Mouse (Mus musculus): Measurements from ENCODE around the gene Kank2.
A peak's percentile ranks its signal among the peaks of the same experiment; 100 is the strongest.

Gene Kank2

GRCm38 (mm10) chr9:21750370-21750769, 48.2 kb downstream of the Kank2 start:
- DNase-seq (ENCODE audit: low read depth, low spot score): no peak

- no peak for DNase-seq (ENCODE audit: low read depth, low spot score)
These were observed 49.0 kb downstream of the Kank2 start for GRCm38 (mm10) chr9:21749382-21750118.

GRCm38 (mm10) chr9:21748491-21748890, 50.1 kb downstream of the Kank2 start:
- DNase-seq (ENCODE audit: low read depth, low spot score): no peak

- DNase-seq (ENCODE audit: low read depth, low spot score): no peak
These were observed 50.5 kb downstream of the Kank2 start for GRCm38 (mm10) chr9:21748033-21748432.

DNA sequence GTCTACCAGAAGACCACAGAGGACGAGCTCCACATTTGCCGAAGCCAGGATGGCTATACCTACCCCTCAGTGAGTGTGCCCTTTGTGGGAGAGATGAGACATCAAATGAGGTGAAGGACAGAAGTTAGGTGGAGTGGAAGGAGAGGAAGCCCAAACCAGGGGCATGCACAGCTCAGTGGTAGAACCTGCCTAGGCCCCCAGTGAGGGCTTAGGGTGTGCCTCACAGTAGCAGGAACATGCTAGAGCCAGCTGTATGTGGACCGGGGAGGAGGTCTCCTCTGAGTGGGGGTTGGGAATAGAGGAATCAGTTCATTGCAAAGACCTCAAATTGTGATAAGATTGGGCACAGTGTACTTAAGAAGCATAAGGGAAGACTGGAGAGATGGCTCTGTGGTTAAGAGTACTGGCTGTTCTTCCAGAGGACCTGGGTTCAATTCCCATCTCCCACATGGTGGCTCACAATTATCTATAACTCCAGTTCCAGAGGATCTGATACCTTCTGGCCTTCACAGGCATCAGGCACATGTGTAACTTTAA, 51.2 kb downstream of the Kank2 start:
- DNase-seq (ENCODE audit: low read depth, low spot score): no peak

GRCm38 (mm10) chr9:21741514-21741913, 57.0 kb downstream of the Kank2 start:
- no peak for DNase-seq (ENCODE audit: low read depth, low spot score)

GRCm38 (mm10) chr9:21740427-21740826, 58.1 kb downstream of the Kank2 start:
- DNase-seq (ENCODE audit: low read depth, low spot score): no peak

- no peak for DNase-seq (ENCODE audit: low read depth, low spot score)
These were observed 59.8 kb downstream of the Kank2 start for GRCm38 (mm10) chr9:21738776-21739175.

DNA sequence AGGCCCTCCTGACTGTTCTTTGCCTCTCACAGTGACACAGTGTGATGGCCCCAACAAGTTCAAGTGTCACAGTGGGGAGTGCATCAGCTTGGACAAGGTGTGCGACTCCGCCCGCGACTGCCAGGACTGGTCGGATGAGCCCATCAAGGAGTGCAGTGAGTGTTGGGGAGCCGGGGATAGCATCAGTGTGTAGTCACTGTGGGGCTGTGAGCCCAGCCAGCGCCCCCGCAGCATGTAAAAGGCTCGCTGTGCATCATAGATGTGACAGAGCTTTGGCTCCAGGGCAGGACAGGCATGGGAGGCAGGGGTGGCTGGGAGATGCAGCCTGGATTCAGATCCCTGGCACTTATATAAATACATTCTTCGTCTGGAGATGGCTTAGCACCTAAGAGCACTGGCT, 61.4 kb downstream of the Kank2 start:
- no peak for DNase-seq (ENCODE audit: low read depth, low spot score)

- no peak for DNase-seq (ENCODE audit: low read depth, low spot score)
These were observed 62.0 kb downstream of the Kank2 start for GRCm38 (mm10) chr9:21736580-21736979.

DNA sequence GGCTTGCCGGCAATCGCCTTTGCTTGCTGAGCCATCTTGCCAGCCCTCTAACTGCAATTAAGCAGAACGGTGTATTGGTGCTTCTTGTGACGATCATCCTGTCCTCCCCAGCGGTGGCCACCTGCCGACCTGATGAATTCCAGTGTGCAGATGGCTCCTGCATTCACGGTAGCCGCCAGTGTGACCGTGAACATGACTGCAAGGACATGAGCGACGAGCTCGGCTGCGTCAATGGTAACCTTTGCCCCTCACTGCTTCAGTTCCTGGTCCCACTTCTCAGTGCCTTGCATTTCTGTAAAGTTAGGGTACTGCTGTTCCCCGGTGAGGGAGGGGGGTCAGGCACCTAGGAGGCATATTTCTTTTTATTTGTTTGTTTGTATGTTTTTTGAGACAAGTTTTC, 63.4 kb downstream of the Kank2 start:
- DNase-seq (ENCODE audit: low read depth, low spot score): no peak

DNA sequence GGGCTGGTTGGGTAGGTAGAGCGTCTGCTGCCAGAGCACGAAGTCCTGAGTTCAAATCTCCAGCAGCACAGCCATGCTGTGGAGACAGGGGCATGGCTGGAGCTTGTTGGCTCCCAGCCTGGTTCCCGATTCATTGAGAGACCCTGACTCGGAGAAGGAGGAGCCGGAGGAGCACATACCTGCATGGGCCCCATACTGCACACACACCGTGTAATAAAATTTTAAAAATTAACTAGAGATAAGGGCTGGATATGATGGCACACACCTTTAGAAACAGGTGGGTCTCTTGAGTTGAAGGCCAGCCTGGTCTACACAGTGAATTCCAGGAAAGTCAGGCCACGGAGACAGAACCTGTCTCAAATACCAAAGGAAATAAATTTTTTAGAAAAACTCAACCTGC, 64.6 kb downstream of the Kank2 start:
- no peak for DNase-seq (ENCODE audit: low read depth, low spot score)

GRCm38 (mm10) chr9:21733446-21733845, 65.1 kb downstream of the Kank2 start:
- no peak for DNase-seq (ENCODE audit: low read depth, low spot score)

DNA sequence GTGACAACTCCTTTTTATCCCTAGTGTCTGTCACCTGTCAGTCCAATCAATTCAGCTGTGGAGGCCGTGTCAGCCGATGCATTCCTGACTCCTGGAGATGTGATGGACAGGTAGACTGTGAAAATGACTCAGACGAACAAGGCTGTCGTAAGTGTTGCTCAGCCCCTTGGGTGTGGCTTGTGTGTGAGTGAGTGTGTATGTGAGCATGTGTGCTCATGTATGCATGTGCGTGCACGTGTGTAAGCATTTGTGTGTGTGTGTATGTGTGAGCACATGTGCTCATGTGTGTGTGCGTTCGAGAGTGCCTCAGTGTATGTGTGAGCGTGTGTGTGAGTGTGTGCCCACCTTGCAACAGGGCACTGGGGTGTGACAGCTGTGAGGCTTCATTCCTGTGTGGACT, 66.3 kb downstream of the Kank2 start:
- DNase-seq (ENCODE audit: low read depth, low spot score): no peak

DNA sequence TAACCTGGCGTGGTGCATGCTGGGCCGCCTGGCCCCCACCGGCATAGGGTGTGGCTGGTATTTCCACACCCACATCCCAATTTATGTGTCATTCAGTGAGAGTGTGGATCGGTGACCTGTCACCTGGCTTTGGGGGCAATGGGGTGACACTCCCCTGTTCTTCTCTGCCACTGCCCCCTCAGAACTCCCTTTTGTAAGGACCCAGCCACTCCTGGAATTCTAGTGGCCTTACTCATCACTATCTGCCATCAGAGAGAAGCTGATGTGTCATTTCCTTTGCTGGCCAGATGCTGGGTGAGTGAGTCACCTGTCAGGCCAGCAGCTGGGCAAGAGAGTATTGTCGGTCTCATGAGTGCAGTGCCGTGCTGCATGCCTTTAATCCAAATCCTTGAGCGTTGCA, 69.3 kb downstream of the Kank2 start:
- DNase-seq (ENCODE audit: low read depth, low spot score): no peak

DNA sequence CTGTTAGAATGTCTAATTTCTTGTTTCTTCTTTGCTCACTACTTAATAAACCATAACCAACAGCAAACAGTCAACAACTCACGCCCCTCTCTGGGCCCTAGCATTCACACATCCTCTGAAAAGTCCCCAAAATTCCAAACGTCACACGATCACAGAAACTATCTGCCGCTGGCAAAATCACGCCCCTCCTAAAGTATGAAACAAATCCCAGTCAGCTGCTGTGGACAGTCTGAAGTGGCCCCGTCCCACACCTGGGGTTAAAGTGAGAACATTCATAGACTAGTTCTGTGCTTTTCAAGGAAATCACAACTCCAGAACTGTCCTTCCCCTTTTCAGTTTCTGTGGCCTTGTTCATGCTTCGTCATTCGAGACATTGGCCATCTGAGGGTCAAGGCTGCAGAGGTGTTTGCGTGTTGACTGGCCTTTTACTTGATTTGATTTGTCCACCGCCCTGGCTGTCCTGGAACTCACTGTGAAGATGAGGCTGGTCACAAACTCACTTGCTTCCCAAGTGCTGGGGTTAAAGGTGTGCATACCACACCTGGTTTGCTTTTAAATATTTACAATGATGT, 70.2 kb downstream of the Kank2 start:
- no peak for DNase-seq (ENCODE audit: low read depth, low spot score)

- DNase-seq (ENCODE audit: low read depth, low spot score): no peak
These were observed 72.1 kb downstream of the Kank2 start for GRCm38 (mm10) chr9:21726218-21726975.

DNA sequence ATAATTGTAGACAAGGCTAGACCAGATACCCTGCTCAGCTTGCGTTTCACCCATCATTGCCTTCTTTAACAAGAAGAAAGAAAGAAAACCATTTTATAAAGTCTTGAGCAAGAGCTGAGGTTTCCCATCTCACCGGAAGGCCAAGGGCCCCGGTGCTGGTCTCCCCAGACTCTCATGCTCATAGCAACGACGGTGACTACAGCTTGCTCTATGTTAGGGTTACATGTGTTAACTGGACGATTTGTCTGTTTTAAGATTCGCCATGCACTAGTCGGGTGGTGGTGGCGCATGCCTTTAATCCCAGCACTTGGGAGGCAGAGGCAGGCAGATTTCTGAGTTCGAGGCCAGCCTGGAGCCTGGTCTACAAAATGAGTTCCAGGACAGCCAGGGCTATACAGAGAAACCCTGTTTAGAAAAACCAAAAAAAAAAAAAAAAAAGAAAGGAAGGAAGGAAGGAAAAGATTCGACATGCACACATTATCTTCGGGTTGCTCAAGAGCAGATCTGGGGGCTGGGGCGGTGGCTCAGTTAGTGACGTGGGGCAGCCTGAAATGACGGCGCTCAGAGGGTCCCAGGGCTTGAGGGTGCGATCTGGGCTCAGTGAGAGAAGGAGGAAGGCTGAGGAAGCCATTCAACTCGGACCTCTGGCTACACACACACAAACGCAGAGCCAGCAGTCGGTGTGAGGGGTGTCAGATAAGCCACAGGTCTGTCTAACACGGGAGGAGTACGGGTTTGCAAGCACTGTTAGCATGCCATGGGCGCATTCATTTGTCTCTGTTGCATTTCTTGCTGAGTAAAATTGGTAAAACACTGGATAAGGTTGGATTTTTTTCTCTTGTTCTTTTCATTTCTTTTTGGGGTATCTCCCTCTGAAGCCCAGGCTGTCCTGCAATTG, 73.1 kb downstream of the Kank2 start:
- no peak for DNase-seq (ENCODE audit: low read depth, low spot score)

GRCm38 (mm10) chr9:21724147-21724536, 74.4 kb downstream of the Kank2 start:
- peak; percentile 87 for DNase-seq (ENCODE audit: low read depth, low spot score)

DNA sequence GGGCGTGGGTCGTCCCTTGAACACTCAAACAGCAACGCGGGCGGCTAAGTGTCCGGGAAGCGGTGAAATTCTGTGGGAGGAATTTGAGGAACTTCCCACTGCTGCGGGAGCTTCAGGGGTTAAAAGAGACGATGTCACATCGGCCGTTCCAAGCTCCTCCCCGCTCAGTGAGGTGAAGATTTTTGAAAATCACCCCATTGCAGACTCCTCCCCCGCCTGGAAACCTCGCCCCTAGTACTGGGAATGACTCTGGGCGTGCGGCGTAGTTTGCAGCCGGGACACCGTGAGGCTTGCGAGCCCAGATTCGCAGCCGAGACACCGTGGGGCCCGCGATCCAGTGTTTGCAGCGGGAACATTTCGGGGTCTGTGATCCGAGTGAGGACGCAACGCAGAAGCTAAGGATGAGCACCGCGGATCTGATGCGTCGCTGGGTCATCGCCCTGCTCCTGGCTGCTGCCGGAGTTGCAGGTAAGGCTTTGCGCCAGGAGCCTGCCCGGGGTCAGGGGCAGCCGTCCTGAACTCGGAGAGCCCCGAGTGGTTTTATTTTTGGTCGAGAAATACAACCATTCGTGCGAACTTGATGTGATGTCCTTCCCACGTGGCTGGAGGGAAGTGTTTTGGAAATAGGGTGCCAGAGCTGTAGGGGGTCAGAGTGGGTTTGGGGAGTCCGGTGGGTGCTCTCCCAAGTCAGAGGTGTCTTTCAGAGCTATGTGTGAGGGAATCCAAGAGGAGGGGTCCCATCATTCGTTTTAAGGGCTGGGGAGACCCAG, 75.0 kb downstream of the Kank2 start, which contains the start of gene Ldlr:
Gene Ldlr, plus strand, starts transcription at position 107 of the 770 bp plus-strand sequence.
- peak; percentile 84 for DNase-seq (ENCODE audit: low read depth, low spot score)

GRCm38 (mm10) chr9:21721036-21721435, 77.5 kb downstream of the Kank2 start:
- peak; percentile 76 for DNase-seq (ENCODE audit: low read depth, low spot score)
